Mouse (Mus musculus) embryonic facial prominence, embryonic 15.5 days (tissue): Measurements from ENCODE around the gene Crebrf. TPM values are rescaled to one million over a fixed set of nuclear protein-coding genes. Genes with fewer than 3 reads are reported as not detected.

Source experiments
- ATAC-seq: fragments of 200-750 bp; cut with Nextera tagmentation; 2 replicates; pipeline ENCODE4 v1.8.0; 2017; ENCODE audit warnings: low read depth, moderate TSS enrichment; ENCODE audit not compliant: insufficient number of reproducible peaks, low FRiP score, low TSS enrichment
- H3K27ac ChIP-seq: fragments of 300-500 bp; sonication (generic); replicated peaks from 2 replicates; pipeline ENCODE4 v1.5.1; 2015; ENCODE audit warnings: mild to moderate bottlenecking, inconsistent platforms
- H3K27me3 ChIP-seq: fragments of 300-500 bp; sonication (generic); 2 replicates; pipeline ENCODE4 v1.6.1; 2015; ENCODE audit warnings: inconsistent platforms
- H3K36me3 ChIP-seq: fragments of 300-500 bp; sonication (generic); 2 replicates; pipeline ENCODE4 v1.6.1; 2015; ENCODE audit warnings: mild to moderate bottlenecking, inconsistent platforms
- H3K4me1 ChIP-seq: fragments of 300-500 bp; sonication (generic); 2 replicates; pipeline ENCODE4 v1.6.1; 2015; ENCODE audit warnings: inconsistent platforms
- H3K4me2 ChIP-seq: fragments of 300-500 bp; sonication (generic); replicated peaks from 2 replicates; pipeline ENCODE4 v1.6.1; 2015; ENCODE audit warnings: mild to moderate bottlenecking, inconsistent platforms
- H3K4me3 ChIP-seq: fragments of 300-500 bp; sonication (generic); replicated peaks from 2 replicates; pipeline ENCODE4 v1.5.1; 2015; ENCODE audit warnings: mild to moderate bottlenecking, inconsistent platforms
- H3K9ac ChIP-seq: fragments of 300-500 bp; sonication (generic); 2 replicates; pipeline ENCODE4 v1.6.1; 2015; ENCODE audit warnings: inconsistent platforms
- H3K9me3 ChIP-seq: fragments of 300-500 bp; sonication (generic); replicated peaks from 2 replicates; pipeline ENCODE4 v1.6.1; 2016; ENCODE audit warnings: inconsistent platforms
- WGBS: fragments of 180-500 bp; shearing (Covaris S2); methylation state at CpG from one replicate; pipeline ENCODE4 v1.1.7; 2015; 5-methylcytosine and 5-hydroxymethylcytosine counted together
- polyA plus RNA-seq: library from polyadenylated mRNA; unstranded; fragments of >200 nt; fragmentation: Nextera tagmentation; extraction: Ambion mirVana; gene quantifications from 2 replicates; pipeline ENCODE4 v1.2.1, GENCODE M21; 2015

Crebrf gene
- polyA plus RNA-seq, 1 experiment from 2014 or later, result 7.5 TPM

DNA sequence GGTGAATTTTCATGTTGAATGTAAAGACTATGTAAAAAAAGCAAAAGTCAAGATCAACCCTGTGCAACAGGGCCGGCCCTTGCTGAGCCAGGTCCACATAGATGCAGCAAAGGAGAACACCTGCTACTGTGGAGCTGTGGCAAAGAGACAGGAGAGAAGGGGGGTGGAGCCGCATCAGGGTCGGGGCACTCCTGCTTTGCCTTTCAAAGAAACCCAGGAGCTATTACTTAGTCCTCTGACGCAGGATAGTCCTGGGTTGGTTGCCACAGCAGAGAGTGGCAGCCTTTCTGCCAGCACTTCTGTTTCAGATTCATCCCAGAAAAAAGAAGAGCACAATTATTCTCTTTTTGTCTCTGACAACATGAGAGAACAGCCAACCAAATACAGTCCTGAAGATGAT, 27.1 kb downstream of the Crebrf start:
- Histone ChIP-seq H3K36me3 (0 out of 2 replicates have a peak, but pooled peaks cover 3% of the 10 kb centered on the region), H3K9ac (no peak overlapping the region), H3K4me3 (no peak overlapping the region), H3K4me1 (no peaks in the 10 kb centered on the region), H3K27ac (no peak overlapping the region), H3K9me3 (no peaks in the 10 kb centered on the region), H3K4me2 (no peak overlapping the region), H3K27me3 (no peaks in the 10 kb centered on the region)
- ATAC-seq, result no peak
- 49% methylated on average over 4 of the region's 4 CpGs for whole genome bisulfite sequencing

DNA sequence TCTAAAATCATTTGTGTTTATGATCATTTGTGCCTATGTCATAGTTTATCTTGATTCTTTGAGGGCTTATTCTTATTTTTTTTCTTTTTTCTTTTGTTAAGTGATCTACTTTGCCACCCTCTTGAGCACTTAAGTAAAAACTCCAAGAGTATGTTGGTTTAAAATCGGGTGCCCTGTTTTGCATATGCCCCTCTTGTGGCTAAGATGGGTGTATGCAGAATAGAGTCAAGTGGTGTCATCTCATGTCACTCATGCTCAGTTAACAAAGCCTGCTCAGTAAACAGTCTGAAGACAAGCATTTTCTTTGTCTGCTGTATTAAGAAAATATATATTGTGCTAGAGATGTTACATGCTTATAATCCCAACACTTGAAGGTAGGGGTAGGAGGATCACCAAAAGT, 27.8 kb downstream of the Crebrf start:
- no peaks in the 10 kb centered on the region for H3K9me3 ChIP-seq
- H3K4me2 ChIP-seq, result no peak overlapping the region
- H3K9ac ChIP-seq, result no peak overlapping the region
- WGBS, result 64% methylated on average over 1 of the region's 1 CpGs
- 0 out of 2 replicates have a peak, but pooled peaks cover 3% of the 10 kb centered on the region for H3K36me3 ChIP-seq
- no peak for ATAC-seq
- H3K4me1 ChIP-seq, result no peaks in the 10 kb centered on the region
- H3K27ac ChIP-seq, result no peak overlapping the region
- H3K27me3 ChIP-seq, result no peaks in the 10 kb centered on the region
- no peak overlapping the region for H3K4me3 ChIP-seq

- Histone ChIP-seq H3K9me3 (no peaks in the 10 kb centered on the region), H3K4me3 (no peak overlapping the region), H3K4me2 (no peak overlapping the region), H3K9ac (no peak overlapping the region), H3K27me3 (no peaks in the 10 kb centered on the region), H3K4me1 (no peaks in the 10 kb centered on the region), H3K27ac (no peak overlapping the region), H3K36me3 (no peaks in the 10 kb centered on the region)
- 83% methylated on average over 3 of the region's 3 CpGs for WGBS
- ATAC-seq, result no peak
These were observed 34.5 kb downstream of the Crebrf start for GRCm38 (mm10) chr17:26749975-26750374.

DNA sequence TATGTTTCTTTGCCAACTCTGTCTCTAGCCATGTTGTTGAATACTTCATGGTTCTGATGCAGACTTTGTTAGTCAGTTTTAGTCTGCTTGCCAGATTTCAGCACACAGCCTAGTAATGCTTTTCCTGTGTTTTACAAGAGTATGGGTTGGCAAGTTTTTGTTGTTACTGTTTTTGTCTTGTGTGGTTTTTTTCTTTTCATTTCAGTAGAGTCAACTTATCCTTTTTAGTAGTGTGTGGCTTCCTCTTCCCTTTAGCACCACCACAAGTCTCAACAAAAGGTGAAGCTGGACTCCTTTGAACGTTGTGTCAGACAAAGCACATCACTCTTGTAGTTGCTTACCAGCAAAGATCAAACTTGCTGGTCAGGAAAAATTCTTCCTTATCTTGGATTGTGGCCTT, 36.8 kb downstream of the Crebrf start:
- 80% methylated on average over 1 of the region's 1 CpGs for WGBS
- no peak for ATAC-seq
- H3K4me2 ChIP-seq, result no peak overlapping the region
- H3K27ac ChIP-seq, result no peak overlapping the region
- no peaks in the 10 kb centered on the region for H3K27me3 ChIP-seq
- no peak overlapping the region for H3K9ac ChIP-seq
- H3K36me3 ChIP-seq, result no peaks in the 10 kb centered on the region
- no peaks in the 10 kb centered on the region for H3K4me1 ChIP-seq
- no peak overlapping the region for H3K4me3 ChIP-seq
- no peaks in the 10 kb centered on the region for H3K9me3 ChIP-seq

DNA sequence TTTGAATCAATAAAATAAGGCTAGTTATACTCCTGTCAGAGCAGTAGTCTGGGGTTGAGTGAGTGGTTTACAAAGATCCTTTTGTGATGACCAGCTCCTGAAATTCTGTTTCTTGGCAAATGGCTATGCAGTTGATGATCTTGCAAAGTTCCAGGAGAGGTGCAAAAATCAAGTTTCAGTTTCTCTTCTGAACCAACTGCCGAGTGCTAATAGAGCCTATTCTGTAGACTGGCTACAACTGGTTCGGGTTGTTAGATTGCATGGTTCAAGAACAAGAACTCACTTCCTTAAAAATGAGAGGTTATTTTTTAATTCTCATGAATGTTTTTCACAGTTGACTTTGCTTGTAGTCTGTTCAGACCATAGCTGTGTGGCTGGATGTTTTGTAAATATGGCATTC, 38.0 kb downstream of the Crebrf start:
- 77% methylated on average over 2 of the region's 2 CpGs for WGBS
- no peaks in the 10 kb centered on the region for H3K36me3 ChIP-seq
- H3K9ac ChIP-seq, result no peak overlapping the region
- no peaks in the 10 kb centered on the region for H3K9me3 ChIP-seq
- no peak overlapping the region for H3K4me2 ChIP-seq
- no peak overlapping the region for H3K4me3 ChIP-seq
- H3K27me3 ChIP-seq, result no peaks in the 10 kb centered on the region
- H3K27ac ChIP-seq, result no peak overlapping the region
- no peaks in the 10 kb centered on the region for H3K4me1 ChIP-seq
- no peak for ATAC-seq

DNA sequence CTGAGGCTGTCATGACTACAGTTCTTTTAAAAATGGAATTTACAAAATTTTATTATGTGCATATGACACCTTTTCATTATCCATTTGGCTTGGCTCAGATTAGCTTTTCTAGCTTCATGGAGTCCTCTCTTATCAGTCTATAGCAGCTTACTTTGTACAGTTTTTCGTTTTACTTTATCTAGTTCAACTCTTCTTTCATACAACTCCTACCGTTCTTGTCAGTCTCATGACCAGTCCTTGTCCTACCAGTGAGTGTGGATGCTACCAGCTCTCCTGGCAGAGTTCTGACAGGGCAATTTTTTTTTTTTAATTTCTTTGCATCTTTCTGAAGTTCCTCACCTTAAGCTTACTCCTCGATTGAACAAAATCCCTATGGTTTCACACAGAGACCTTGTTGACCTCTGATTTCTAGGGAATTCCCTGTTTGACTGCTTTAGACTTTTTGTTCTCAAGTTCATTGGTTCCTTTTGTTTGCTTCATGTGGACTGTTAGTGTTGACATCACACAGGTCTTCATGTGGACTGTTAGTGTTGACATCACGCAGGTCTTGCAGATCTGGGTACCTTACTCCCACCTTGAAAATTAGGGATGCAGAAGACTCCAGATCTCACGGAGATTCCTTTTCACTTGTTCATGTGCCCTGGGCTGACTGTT, 51.8 kb downstream of the Crebrf start:
- no peak for ATAC-seq
- Histone ChIP-seq H3K4me2 (no peak overlapping the region), H3K4me3 (no peak overlapping the region), H3K9me3 (no peaks in the 10 kb centered on the region), H3K9ac (no peak overlapping the region), H3K36me3 (peaks cover 11% of the 10 kb centered on the region), H3K27me3 (no peaks in the 10 kb centered on the region), H3K27ac (no peak overlapping the region), H3K4me1 (no peaks in the 10 kb centered on the region)
- 84% methylated on average over 5 of the region's 5 CpGs for WGBS

DNA sequence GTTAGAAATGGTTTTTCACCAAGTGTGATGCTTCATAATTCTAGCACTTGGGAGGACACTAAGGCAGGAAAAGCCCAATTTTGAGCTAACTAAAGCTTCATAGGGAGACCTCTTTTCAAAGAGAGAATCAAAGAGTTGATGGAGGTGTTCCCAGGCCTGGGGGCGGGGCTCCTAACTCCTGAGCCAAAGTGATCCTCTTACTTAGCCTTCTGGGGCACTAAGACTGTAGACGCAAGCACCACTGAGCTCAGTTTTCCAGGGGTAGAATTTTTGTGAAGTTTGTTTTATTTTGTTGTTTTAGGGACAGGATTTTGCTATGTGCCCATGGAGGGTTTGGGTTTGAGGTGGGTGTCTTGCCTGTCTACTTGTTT, 52.3 kb downstream of the Crebrf start:
- H3K36me3 ChIP-seq, result peaks cover 11% of the 10 kb centered on the region
- H3K27ac ChIP-seq, result no peak overlapping the region
- no peak overlapping the region for H3K9ac ChIP-seq
- H3K9me3 ChIP-seq, result no peaks in the 10 kb centered on the region
- no peak for ATAC-seq
- no peaks in the 10 kb centered on the region for H3K27me3 ChIP-seq
- no peak overlapping the region for H3K4me3 ChIP-seq
- H3K4me1 ChIP-seq, result no peaks in the 10 kb centered on the region
- H3K4me2 ChIP-seq, result no peak overlapping the region
- WGBS, result 74% methylated on average over 2 of the region's 2 CpGs

DNA sequence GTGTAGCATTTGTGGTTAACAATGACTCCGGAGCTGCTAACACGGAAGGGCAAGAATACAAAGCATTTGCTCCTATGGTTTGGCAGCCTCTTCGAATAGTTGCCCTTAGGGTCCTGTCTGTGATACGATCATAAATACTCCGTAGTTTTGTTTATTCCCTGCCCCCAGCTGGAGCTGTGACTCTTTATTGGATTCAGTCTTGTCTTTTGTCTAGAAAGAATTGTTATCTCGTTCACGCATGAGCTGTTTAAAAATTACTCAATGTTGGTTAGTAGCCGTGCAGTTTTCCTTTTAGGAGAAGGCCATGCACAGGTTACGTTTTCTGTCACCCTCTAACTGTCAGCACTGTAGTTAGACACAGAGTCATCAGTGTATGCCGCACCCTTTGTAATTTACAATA, 60.8 kb downstream of the Crebrf start:
- 0 out of 2 replicates have a peak, but pooled peaks cover 3% of the 10 kb centered on the region for H3K36me3 ChIP-seq
- no peak overlapping the region for H3K27ac ChIP-seq
- 68% methylated on average over 10 of the region's 10 CpGs for WGBS
- H3K4me3 ChIP-seq, result no peak overlapping the region
- H3K9me3 ChIP-seq, result no peaks in the 10 kb centered on the region
- ATAC-seq, result no peak
- no peak overlapping the region for H3K9ac ChIP-seq
- no peaks in the 10 kb centered on the region for H3K27me3 ChIP-seq
- H3K4me2 ChIP-seq, result no peak overlapping the region
- no peaks in the 10 kb centered on the region for H3K4me1 ChIP-seq

DNA sequence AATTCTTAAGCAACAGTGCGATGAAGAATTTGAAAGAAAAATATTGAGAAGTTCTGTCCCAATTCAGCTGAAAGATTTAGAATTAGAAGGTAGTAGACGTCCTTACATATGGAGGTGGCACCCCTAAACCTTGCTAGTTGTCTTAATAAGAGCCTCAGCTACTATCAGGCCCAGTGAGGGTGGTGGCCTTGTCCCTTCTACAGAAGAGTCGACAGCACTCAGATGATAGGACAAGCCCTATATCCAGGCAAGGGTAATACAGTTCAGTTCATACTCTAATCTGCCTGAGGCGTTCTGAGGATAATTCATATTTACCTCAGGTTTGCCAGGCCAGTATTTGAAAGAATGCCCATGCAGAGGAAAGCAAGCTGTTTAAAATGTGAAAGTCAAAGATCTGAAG, 62.6 kb downstream of the Crebrf start:
- 80% methylated on average over 4 of the region's 4 CpGs for WGBS
- no peak overlapping the region; the same call in 1 of the 2 replicates for H3K27ac ChIP-seq
- 0 out of 2 replicates have a peak, but pooled peaks cover under 1% of the 10 kb centered on the region for H3K36me3 ChIP-seq
- no peak overlapping the region for H3K4me3 ChIP-seq
- H3K9me3 ChIP-seq, result no peaks in the 10 kb centered on the region
- ATAC-seq, result no peak
- peaks cover 7% of the 10 kb centered on the region for H3K4me1 ChIP-seq
- H3K9ac ChIP-seq, result no peak overlapping the region
- H3K4me2 ChIP-seq, result no peak overlapping the region
- no peaks in the 10 kb centered on the region for H3K27me3 ChIP-seq

DNA sequence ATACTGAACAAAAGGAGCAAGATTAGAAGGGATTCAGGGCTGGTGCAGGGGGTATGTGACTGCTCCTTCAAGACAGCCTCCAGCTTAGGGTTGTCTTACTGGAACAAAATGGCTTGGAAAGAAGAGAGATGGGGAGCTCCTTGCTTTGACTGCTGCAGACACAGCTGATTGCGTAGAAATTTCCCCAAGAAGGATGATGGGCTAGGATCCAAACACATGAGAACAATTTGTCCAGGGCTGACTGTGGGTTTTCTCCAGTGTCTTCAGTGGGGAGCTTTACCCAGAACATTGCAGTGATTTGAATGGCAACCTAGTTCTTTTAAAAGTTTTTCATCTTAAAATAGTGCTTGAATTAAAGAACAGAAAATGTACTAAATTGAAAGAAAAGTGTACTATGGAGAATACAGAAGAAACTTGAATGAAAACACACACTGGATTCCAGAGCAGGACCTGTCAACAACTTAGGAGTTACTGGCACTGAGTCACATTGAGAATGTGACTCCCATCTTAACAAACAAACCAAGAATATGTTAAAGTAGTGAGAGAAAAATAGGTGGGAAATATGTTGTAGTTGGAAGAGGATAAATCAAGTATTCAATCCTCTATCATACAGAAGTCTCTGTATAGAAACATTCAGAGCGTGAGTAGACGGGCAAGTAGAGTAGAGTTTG, 63.1 kb downstream of the Crebrf start:
- H3K27ac ChIP-seq, result no peak overlapping the region; the same call in 1 of the 2 replicates
- no peak; the same call in 1 of the 2 replicates for ATAC-seq
- no peak overlapping the region for H3K4me2 ChIP-seq
- no peaks in the 10 kb centered on the region for H3K27me3 ChIP-seq
- H3K36me3 ChIP-seq, result peaks cover 6% of the 10 kb centered on the region
- no peaks in the 10 kb centered on the region for H3K9me3 ChIP-seq
- no peak overlapping the region for H3K9ac ChIP-seq
- H3K4me3 ChIP-seq, result no peak overlapping the region
- H3K4me1 ChIP-seq, result peaks cover 7% of the 10 kb centered on the region
- 71% methylated on average over 3 of the region's 3 CpGs for WGBS

DNA sequence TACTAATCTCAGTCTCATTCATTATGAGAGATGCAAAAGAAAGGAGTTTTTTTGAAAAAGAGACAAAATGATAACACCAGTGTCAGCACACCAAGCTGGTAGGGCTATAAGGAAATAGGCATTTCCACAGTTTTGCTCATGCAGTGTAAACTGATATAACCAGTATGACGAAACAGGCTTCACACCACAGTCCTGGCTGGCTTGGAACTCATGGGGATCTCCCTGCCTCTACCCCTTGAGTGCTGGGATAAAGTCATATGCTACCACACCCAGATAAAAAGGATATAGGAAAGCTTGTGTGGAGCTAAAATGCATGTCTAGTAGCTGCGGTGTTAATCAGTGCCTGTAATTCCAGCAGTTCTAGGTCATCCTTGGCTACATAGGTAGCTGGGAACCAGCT, 64.0 kb downstream of the Crebrf start:
- H3K9ac ChIP-seq, result no peak overlapping the region
- peaks cover 15% of the 10 kb centered on the region for H3K36me3 ChIP-seq
- peaks cover 7% of the 10 kb centered on the region for H3K4me1 ChIP-seq
- H3K4me2 ChIP-seq, result no peak overlapping the region
- no peaks in the 10 kb centered on the region for H3K9me3 ChIP-seq
- no peak overlapping the region for H3K27ac ChIP-seq
- H3K4me3 ChIP-seq, result no peak overlapping the region
- no peaks in the 10 kb centered on the region for H3K27me3 ChIP-seq
- ATAC-seq, result no peak
- WGBS, result 76% methylated on average over 2 of the region's 2 CpGs
